Mouse (Mus musculus): ENCODE results near the gene Trim8.
A peak's percentile ranks its signal among the peaks of the same experiment; 100 is the strongest.

Trim8 gene

DNA sequence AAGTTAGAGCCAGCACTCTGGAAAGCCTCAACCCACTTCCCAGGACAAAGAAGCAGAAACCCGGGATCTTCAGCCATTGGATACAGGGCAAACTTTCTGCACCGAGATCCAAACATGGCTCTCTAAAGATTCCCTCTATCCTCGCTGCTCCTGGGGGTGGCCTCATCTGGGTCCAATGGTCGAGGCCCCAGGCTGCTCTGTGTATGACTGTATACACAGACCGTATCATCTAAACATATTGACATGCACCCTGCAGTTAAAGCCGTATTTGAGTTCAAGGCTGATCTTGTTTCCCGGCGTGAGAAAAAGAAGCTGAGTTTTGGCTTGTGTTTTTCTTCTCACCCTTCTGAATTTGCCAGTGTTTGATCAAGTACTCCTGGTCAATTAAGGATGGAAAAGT lies 41.2 kb downstream of the Trim8 start:
- DNase-seq (ENCODE audit: low read depth in 1 of 2, low spot score in 2 of 2), result no peak

DNA sequence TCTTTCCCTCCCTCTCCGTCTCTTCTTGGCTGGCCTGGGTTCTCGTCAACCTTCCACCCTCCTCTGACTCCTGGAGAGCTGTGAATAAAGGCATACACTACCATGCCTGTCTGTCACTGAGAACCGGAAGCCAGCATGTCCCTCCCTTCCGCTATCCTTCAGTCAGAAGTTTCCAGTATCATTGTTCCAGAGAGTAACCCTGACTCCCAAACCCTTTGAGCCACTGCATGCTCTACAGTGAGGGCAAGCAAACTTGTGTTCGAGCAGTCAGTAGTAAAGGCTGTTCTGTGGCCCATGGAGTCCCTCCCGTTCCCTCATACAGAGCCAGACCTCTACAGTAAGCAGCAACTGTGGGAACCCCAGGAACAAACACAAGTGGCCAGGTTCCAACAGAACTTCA lies 46.1 kb downstream of the Trim8 start:
- no peak for DNase-seq (ENCODE audit: low read depth in 1 of 2, low spot score in 2 of 2)

GRCm38 (mm10) chr19:46548110-46548509 lies 46.6 kb downstream of the Trim8 start:
- DNase-seq (ENCODE audit: low read depth in 1 of 2, low spot score in 2 of 2), result no peak

DNA sequence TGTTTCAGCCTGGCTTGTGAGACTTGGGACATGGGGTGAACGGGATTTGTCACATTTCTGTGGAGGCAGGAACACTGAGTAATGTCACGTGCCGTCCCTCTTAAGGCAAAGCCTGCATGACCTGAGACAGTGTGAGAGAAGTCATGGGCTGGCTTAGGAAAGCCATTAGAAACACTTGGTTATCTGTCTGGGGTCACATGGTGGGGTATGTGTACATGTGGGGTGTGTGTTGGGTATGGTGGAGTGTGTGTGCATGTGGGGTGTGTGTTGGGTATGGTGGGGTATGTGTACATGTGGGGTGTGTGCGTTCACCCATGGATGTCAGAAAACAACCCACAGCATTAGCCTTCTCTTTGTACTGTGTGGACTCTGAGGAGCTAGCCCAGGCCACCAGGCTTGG lies 48.9 kb downstream of the Trim8 start:
- no peak for DNase-seq (ENCODE audit: low read depth in 1 of 2, low spot score in 2 of 2)

GRCm38 (mm10) chr19:46552496-46552895 lies 51.0 kb downstream of the Trim8 start:
- no peak for DNase-seq (ENCODE audit: low read depth in 1 of 2, low spot score in 2 of 2)

DNA sequence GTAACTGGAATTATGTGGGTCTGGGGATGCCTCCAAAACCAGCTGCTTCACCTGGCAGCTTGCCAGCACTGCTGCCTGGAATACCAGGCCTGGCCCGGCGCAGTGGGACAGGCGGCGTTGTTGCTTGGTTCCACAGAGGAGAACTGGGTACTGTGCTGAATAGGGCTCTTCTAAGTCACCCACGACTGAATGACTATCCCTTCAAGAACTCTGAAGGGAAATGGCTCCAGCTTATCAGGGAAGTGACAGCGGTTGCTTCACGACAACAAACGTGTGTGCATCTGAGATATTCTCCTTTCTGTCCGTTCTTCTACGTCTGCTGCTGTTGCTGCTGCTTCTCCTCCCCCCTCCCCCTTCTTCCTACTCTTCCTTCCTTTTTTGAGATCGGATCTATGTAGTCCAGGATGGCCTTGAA lies 52.0 kb downstream of the Trim8 start:
- no peak for DNase-seq (ENCODE audit: low read depth in 1 of 2, low spot score in 2 of 2)

DNA sequence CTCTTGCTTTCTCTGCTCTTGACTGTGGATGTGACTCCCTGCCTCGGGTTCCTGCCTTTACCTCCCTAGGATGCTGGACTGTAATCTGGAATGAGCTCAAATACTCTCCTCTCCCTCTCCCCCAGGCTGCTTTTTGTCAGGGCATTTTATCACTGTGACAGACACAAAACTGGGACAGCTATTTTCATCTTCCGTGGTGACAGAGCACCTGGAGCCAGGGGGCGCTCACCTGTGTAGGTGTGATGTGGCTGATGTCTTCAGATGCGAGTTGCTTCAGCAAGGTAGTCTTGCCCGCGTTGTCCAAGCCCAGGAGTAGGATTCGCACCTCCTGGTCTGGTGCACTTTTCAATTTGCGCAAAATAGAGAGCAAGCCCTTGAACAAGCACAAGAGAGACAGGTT lies 56.5 kb downstream of the Trim8 start:
- no peak for DNase-seq (ENCODE audit: low read depth in 1 of 2, low spot score in 2 of 2)

DNA sequence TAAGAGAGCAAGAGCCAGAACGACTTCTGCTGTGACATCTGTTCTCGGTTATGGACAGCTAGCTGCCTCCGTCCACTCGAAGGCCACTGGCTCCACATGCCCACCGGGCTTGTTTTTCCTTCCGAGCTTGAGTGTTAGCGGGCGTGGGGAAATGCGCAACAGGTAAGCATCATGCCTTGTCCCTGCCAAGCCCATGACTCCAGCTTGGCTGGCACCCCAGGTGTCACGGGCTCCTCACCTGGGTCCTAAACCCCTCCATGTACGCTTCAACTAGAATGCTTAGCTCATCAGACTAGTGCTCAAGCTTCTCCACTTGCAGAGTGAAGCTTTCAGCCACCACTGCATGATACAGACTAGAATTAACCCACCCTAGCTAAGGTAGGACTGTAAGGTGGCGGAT lies 57.1 kb downstream of the Trim8 start:
- DNase-seq (ENCODE audit: low read depth in 1 of 2, low spot score in 2 of 2), result no peak

GRCm38 (mm10) chr19:46562132-46562531 lies 60.6 kb downstream of the Trim8 start:
- peak in 1 of 2 experiments; percentile 10 for DNase-seq (ENCODE audit: low read depth in 1 of 2, low spot score in 2 of 2)

- DNase-seq (ENCODE audit: low read depth in 1 of 2, low spot score in 2 of 2), result no peak
Measured at GRCm38 (mm10) chr19:46562581-46563515, 61.3 kb downstream of the Trim8 start.

- no peak for DNase-seq (ENCODE audit: low read depth in 1 of 2, low spot score in 2 of 2)
Measured at GRCm38 (mm10) chr19:46563603-46564002, 62.1 kb downstream of the Trim8 start.

GRCm38 (mm10) chr19:46564043-46564462 lies 62.6 kb downstream of the Trim8 start:
- no peak for DNase-seq (ENCODE audit: low read depth in 1 of 2, low spot score in 2 of 2)
